Mouse (Mus musculus) v-Abl transformed pro-B cells (cell line): ENCODE measurements around the gene Pxn.

Source experiments
- in situ Hi-C, 2 experiments: fragments of 400-800 bp; cut with MboI; formaldehyde crosslinking; loops; one replicate each; pipeline ENCODE4 v1.15.1; 2025; ENCODE audit not compliant: unreplicated experiment in 2 of 2

Pxn gene

DNA sequence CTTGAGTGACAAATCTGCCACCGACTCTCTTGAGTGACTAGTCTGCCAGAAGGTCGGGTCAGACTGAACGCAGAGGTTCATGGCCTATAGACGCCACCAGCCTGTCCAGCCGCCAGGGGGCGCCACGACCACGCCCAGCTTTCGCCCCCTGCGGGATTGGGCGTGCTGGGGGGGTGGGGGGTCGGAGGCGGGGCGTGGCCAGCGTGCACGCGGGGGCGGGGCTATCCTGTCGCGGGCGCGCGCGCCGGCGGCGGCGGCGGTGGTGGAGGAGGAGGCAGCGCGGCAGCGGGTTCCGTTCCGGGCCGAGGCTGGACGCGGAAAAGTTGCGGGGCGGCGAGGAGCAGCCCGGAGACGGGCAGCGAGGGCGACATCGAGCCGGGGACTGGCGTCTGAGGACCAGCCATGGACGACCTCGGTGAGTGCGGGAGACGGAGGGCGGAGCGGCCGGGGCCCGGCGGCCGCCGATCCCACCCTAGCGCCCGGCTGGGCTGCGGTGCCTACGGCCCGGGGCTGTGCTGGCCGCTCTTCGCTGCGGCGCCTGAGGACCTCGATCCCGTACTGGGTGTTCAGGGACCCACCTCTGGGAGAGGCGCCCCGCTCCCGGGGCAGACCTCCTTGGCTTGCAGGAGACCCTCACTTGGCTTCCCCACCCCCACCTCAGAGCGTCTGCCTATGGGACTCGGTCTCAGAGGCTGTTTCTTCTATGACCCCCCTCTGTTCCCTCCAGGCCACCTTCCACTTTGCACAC is at the start of gene Pxn:
Gene Pxn (plus strand): TSS at position 223 of the 748 bp plus-strand sequence.
- in situ Hi-C loops, result no loop called here

DNA sequence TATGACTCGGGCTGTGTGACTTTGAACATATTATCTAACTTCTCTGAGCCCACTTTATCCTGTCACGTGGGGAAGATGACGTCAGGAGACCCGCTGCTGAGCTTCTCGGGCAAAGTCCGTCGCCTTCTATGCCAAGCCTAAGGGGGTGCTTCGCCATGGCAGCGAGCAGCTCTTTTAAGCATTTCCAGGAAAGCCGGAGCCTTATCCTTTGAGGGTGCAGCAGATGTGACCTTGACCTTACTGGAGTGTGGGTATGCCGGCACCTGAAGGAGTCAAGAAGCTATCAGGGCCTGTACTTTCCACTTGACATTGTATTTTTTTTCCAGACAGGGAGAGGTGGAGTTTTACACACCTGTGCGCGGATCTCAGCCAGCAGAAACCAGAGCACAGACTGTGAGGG is 47.6 kb upstream of the Pxn start:
- in situ Hi-C loops, result loop anchor here in 1 of 2 experiments (25.0 kb wide), 1 partner anchor 497 kb away; the partner anchor contains the start of gene Hnf1a

DNA sequence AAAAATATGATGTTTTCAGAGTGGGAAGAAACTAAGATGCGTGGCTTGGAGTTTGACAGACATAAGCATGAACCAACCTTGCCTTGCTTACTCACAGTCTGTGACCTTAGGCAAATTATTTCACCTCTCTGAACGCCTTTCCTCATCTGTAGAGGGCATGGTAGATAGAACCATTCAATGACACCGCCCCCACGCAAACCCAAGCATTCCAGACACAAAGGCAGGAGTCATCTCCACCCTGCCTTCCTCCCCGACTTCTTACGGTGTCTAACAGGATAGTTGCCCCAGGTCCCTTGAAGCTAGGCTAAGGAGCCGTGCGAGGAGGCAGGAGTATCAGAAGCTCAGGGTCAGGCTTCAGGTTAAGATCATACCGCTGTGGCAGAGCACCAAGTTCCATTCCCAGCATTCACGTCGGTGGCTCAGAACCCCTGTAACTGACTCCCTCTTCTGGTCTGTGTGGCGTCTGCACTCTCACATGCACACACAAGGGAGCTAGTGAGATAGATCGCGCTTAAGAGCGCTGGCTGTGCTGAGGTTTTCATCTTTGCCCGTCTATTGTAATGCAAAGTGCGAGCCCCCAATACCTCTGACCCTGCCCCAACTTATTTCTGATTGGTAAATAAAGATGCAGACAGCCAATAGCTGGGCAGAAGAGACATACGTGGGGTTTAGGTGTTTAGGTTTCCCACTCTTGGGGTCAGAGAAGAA is 41.9 kb upstream of the Pxn start:
- in situ Hi-C loops, result loop anchor here in 1 of 2 experiments (25.0 kb wide), 1 partner anchor 502 kb away; the partner anchor contains the start of gene Hnf1a

DNA sequence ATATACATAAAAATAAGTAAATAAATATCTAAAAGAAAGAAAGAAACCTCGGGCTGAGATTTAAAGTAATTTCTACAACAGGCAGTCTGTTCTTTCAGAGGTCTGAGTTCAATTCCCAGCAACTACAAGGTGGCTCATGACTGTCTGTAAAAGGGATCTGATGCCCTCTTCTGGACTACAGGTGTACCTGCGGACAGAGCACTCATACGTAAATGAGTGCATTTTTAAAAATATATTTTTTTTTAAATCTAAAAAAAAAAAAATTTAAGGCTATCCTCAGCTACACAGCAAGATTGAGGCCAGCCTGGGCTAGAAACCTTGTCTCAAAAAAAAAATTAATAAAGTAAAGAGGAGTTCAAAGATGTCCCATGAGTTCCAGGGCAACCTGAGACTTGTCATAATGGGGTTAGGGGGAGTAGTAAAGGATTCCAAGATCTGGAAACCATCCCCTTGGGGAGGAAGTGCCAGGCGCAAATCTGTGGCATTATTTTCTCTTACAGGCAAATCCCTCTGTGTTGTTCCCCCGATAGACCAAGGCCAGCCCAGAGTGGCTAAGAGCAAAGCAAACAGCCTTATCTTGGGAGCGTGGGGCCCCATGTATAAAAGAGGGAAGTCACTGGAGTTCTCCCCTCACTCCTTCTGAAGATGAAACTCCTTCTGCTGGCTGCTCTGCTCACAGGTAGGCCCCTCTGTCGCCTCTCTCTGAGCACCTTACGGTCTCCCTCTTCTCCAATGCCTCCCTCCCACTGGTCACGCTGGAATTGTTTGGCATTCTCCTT is 40.6 kb upstream of the Pxn start, which contains the start of gene Pla2g1b:
Gene Pla2g1b (plus strand): TSS at position 621 of the 779 bp plus-strand sequence.
- in situ Hi-C loops, result loop anchor here in 1 of 2 experiments (25.0 kb wide), 1 partner anchor 504 kb away; the partner anchor contains the start of gene Hnf1a

DNA sequence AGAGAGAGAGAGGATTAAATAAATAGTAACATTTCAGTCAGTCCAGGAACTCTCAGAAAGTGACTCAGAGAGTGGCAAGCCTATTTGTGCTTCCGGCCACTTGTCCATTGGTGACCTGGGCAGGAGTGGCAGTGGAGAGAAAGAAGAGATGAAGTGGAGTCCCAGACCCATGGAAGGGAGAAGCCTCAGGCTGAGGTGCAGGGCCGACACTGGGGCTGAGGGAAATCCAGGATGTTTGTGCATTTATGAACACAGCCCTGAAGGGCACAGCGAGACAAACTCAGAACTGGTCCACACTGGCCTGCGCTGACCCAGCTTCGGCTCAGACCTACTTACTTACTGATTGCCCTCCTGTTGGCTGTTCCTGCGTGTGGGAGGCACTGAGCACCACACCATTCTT is 36.7 kb upstream of the Pxn start:
- in situ Hi-C loops, result loop anchor here in 1 of 2 experiments (25.0 kb wide), 1 partner anchor 507 kb away; the partner anchor contains the start of gene Hnf1a

- in situ Hi-C loops, result loop anchor here in 1 of 2 experiments (25.0 kb wide), 1 partner anchor 509 kb away; the partner anchor contains the start of gene Hnf1a
Measured at GRCm38 (mm10) chr5:115470766-115471531, 35.5 kb upstream of the Pxn start.

DNA sequence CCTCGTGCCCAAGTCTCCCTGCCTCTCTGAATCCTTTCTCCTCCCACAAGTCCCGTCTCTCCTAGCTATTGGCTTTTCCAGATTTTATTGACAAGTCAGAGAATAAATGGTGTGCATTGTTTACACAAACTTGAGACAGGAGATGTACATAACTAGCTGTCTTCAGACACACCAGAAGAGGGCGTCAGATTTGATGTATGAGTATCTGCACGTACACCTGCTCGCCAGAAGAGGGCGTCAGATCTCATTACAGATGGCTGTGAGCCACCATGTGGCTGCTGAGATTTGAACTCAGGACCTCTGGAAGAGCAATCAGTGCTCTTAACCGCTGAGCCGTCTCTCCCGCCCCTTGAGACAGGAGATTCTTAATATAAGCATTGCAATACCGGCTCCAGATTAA is 33.3 kb upstream of the Pxn start:
- in situ Hi-C loops, result loop anchor here in 1 of 2 experiments (25.0 kb wide), 1 partner anchor 511 kb away; the partner anchor contains the start of gene Hnf1a

GRCm38 (mm10) chr5:115474174-115474828 is 32.2 kb upstream of the Pxn start:
- in situ Hi-C loops, result loop anchor here in 1 of 2 experiments (25.0 kb wide), 1 partner anchor 512 kb away; the partner anchor contains the start of gene Hnf1a

DNA sequence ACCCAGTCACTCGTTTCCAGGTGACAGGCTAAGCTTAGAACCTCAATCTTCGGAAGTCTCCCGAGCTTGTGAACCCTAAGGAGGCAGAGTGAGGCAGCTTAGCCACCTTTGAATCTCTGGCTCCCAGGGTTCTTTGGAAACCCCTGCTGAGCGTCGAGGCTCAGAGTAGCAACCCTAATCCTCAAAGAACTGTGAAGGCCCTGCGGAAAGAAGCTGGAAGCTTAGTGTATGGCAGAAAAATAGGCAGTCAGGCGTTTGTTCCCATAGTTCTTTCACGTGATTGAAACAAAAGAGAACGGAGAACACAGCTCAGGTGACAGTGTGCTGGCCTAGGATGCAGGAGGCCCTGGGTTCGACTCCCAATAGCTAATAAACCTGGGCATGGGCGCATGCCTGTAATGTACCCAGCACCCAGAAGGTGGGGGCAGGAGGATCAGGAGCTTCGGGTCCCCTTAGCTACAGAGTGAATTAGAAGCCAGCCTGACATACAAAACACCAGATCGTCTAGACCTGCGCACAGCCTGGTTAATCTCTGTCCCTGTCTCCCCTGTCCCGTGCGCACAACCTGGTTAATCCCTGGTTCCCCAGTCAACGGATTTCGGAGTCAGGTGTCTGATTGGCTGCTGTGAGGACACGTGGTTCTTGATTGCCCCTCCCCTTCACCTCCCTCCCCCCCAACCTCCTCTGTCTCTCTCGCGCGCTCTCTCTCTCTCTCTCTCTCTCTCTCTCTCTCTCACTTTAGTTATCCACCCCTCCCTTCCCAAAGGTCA is 31.0 kb upstream of the Pxn start:
- in situ Hi-C loops, result loop anchor here in 1 of 2 experiments (25.0 kb wide), 1 partner anchor 1663 kb away; the partner anchor contains the start of gene Tmem119

GRCm38 (mm10) chr5:115476107-115476727 is 30.3 kb upstream of the Pxn start:
- in situ Hi-C loops, result loop anchor here in 1 of 2 experiments (25.0 kb wide), 1 partner anchor 1664 kb away; the partner anchor contains the start of gene Tmem119

DNA sequence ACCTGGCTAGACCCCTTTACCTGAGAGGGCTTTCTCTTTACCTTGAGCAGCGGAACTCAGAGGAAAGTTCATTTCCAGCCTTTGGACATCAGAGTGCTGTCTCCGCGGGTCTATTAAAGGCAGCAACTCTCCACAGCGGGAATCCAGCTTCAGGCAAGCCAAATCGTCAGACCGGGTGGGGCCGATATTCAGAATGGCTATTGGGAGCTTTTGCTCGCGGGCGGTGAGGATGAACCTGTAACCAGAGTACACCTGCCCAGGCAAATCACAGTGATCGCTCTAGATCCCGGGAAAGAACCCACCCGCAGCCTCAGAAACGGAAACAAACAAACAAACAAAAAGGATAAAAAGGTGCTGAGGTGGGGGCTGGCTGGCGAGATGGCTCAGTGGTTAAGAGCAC is 26.9 kb upstream of the Pxn start:
- in situ Hi-C loops, result loop anchor here in 1 of 2 experiments (25.0 kb wide), 1 partner anchor 1667 kb away; the partner anchor contains the start of gene Tmem119

DNA sequence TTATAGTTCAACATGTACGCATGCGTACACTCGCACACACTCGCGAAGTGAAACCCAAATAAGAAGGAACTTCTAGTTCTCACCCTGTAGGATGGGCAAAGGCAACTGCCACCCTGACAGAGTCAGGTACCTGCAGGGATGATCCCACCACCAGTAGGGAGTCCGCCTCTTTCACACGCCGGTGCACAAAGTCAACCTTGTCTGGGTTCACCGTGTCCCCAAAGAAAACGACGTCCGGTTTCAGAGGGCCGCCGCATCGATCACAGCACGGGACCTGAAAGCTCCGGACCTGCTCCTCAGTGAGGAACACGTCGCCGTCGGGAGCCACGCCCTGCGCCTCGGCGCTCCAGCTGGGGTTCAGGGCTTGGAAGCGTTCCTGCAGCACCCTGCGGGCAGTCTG is 26.4 kb upstream of the Pxn start:
- in situ Hi-C loops, result loop anchor here in 1 of 2 experiments (25.0 kb wide), 1 partner anchor 1668 kb away; the partner anchor contains the start of gene Tmem119

DNA sequence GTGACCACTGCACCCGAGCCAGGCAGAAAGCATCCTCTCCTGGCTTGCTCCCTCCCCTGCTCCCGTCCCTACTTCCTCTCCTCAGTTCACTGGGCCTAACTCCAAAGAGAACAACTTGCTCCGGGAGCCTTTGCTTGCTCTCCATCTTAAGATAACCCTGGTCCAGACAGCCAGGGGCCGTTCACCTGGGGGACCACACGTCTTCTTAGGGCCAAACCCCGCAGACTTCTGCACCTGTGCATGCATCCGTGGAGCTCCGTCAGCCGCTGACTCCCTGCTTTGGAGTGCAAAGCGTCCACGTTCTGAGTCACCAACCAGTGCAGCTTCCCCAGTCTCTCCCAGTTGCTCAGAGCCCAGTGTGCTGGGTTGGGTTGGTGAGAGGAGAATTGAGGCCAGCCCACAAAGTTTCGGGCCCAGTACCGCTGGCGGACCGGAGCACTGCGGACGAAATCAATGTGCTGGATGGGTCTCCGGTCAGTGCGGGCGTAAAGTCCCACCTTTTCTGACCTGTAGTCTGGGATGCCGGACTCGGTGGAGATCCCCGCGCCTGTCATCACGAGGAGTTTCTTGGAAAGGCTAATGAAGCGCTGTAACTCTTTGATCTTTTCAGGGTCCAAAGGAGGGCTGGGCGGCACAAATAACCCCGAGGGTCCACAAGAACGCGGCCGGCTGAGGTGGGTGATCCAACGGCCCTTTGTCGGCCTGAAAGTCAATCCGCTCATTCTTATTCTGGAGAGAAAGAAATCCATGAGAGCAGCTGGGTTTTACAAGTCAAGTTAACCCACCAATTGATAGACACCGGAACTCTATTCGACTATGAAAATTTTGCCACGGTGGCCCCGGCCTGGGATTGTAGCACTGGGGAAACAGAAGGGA is 23.8 kb upstream of the Pxn start:
- in situ Hi-C loops, result loop anchor here in 1 of 2 experiments (25.0 kb wide), 1 partner anchor 1670 kb away; the partner anchor contains the start of gene Tmem119

DNA sequence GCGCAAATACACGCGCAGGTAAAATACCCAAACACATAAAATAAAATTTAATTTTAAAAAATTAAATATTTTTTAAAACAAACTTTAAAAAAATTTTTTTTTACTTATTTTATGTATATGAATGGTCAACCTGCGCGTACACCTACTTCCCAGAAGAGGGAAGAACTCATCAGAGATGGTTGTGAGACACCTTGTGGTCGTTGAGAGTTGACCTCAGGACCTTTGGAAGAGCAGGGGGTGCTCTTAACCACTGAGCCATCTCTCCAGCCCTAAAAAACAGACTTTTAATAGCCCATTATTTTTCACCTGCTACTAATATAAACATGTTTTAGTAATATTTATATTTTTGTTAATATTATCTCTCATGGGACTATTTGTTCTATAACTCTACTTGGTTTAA is 23.1 kb upstream of the Pxn start:
- in situ Hi-C loops, result loop anchor here in 1 of 2 experiments (25.0 kb wide), 1 partner anchor 1671 kb away; the partner anchor contains the start of gene Tmem119

DNA sequence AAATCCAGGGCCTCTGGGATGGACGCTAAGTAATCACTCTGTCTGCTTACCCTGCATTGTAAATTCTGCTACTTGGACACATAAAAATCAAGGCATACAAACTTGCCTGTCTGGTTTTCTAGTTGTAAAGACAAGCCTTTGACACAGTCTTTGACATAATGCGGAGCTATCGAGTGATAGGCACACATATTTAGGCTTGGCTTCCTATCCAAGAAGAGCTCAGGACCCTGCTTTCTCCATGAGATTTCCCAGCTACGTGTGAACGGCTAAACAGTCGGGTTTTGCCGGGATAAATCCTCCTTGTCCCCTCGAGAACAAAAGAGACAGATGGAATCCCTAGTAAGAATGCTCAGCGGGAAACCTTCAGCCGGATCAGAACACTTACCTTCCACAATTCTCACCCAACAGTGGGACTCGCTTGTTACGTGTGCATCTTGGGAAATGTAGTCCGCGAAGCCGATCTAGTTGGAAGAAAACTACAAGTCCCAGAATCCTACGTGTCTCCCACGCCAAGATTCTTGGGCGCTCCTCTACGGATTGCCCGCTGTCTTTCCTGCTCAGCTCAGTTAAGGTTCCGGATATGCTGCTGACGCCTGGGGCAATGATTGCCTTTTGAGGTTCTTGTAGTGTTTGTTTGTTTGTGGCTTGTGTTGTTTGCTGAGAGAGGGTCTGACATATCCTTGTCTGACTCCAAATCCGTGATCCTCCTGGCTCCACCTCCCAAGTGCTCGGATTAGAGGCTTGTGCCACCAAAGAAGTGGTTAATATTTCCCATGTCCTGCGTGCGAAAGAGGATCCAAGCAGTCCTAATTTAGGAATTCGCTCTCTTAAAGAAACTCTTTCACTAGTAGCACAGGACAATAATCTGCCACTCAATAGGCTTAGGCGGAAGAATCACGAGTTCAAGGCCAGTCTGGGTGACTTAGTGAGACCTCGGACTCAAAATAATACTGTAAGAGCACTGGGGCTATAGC is 22.2 kb upstream of the Pxn start, which contains the start of gene Sirt4:
Gene Sirt4 (minus strand): TSS at position 779 of the 974 bp plus-strand sequence.
- in situ Hi-C loops, result loop anchor here in 1 of 2 experiments (25.0 kb wide), 1 partner anchor 1672 kb away; the partner anchor contains the start of gene Tmem119
